Mouse (Mus musculus): ENCODE data around the gene Iqcd. TPM values are rescaled to one million over a fixed set of nuclear protein-coding genes. Genes with fewer than 3 reads are reported as not detected.

Iqcd gene
- 1.2 TPM for total RNA-seq (2023)

DNA sequence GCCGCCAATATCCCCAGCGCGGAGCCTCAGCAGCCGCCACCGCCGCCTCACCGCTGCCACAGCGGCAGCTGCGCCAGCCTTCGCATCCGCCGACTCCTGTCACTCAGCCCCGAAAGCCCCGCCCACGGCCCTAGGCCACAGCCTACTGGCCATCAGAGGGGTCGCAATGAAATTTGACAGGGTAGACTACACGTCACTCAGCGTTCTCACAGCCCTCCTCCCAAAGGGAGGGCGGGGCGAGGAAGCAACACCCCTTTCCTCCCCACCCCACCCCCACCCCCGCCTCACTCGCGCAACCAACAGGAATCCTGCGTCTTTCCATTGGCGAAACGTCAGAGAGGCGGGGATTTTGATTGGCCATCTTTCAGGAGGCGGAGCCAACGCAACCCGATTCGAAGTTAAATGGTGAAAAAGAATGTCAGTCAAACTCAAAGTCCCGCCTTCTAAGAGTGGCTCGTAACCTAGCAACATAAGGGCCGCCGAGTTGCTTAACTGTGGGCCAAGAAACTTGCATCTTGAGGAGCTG lies at the start of gene Iqcd, which contains the start of gene Tpcn1:
Iqcd (plus strand) TSS at position 448 of the 526 bp plus-strand sequence.
Tpcn1 (minus strand) TSS at position 105 of the 526 bp plus-strand sequence.

DNA sequence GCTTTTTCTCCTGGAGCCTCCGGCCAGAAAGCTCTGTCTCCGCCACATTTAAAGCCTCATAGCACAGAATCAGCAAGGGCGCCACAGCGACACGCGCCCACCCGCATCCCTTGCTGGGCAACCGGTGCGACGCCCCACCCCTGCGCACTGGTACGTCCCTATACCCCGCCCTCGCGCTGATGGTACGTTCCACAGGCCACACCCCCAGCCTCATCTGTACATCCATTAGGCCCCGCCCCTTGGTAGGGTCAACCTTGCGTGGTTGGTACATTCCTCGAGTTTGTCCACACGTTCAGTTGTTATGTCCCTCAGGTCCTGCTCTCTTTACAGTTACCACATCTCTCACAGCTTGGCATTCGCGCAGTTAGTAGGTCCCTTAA lies 23.6 kb downstream of the Iqcd start, which contains the start of the genes Rita1 and Ddx54:
Rita1 (minus strand) TSS at position 148 of the 380 bp plus-strand sequence.
Ddx54 (plus strand) TSS at position 298 of the 380 bp plus-strand sequence.

DNA sequence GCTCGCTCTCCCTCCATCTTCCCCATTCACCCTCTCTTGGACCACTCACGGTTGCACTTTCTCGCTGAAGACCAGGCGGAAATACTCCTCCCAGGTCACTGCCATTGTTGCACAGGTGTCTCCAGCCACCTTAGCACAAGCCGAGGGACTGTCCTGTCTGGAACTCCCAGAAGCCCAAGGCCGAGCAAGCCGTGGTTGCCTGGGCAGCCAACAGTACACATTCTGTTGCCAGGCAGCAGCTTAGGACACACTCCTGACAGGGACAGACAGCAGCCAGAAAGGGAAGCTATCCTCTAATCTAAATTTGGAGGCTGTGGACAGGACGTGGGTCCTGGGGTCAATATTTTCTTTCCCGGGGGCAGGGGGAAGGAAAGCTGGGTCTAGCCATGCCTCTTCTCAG lies 45.3 kb downstream of the Iqcd start, which contains the start of gene Cfap73:
Cfap73 (minus strand) TSS at position 105 of the 400 bp plus-strand sequence.

DNA sequence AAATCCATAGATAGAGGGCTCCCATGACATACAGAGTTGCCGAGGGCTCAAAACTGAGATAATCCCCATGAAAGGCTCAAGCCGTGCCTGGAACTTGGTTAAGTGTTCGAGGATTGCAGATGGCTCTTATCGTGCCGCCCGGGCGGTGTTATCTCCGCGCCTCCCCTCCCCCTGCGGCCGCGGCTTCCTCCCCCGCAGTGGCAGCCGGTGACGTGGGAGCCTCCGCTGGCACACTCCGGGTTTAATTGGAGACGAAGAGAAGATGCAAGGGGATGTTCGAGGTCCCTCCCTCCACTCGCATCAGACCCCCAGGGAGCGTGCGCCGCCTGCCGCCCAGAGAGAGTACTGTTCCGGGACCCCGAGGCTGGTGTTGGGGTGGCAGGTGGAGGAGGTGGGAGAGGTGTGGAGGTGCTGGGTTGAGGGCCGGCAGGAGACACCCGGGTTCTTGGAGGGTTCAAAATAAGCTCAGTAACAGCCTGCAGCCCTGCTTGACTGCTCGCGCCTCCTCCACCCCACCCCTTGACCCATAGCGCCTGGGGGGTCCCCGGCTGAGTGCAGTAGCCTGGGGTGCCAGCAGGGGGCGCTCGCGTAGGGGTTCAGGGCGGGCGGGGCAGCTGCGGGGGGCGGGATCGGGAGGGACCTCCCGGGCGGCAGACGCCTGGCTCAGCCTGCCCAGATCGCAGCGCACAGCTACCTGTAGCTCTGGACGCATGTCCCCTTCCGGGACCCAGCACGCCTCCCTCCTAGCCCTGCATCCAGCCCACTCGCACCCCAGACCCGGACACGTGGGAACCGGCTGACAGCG lies 60.0 kb downstream of the Iqcd start, which contains the start of gene Rasal1:
Rasal1 (plus strand) TSS at position 244 of the 805 bp plus-strand sequence.

Other genes with a start within 250 kb of the Iqcd start
- not detected for gene Lhx5, start 157.3 kb upstream of the Iqcd start, total RNA-seq (2023)
- gene Sdsl, start 116.2 kb upstream of the Iqcd start, total RNA-seq (2023): not detected
- not detected for gene Sds, start 112.5 kb upstream of the Iqcd start, total RNA-seq (2023)
- gene Plbd2, start 85.4 kb upstream of the Iqcd start, total RNA-seq (2023): 18.9 TPM
- 6.1 TPM for gene Slc8b1, start 77.8 kb upstream of the Iqcd start, total RNA-seq (2023)
- 65.6 TPM for gene Tpcn1, start 343 bp upstream of the Iqcd start, total RNA-seq (2023)
- 5.7 TPM for gene Rita1, start 23.6 kb downstream of the Iqcd start, total RNA-seq (2023)
- 118 TPM for gene Ddx54, start 23.7 kb downstream of the Iqcd start, total RNA-seq (2023)
- not detected for gene Cfap73, start 45.2 kb downstream of the Iqcd start, total RNA-seq (2023)
- 34.9 TPM for gene Rasal1, start 59.8 kb downstream of the Iqcd start, total RNA-seq (2023)
- 261 TPM for gene Dtx1, start 122.9 kb downstream of the Iqcd start, total RNA-seq (2023)
- 9.4 TPM for gene Oas2, start 160.8 kb downstream of the Iqcd start, total RNA-seq (2023)
- gene Oas3, start 188.6 kb downstream of the Iqcd start, total RNA-seq (2023): 5.1 TPM
- not detected for gene Oas1e, start 206.5 kb downstream of the Iqcd start, total RNA-seq (2023)
- gene Oas1c, start 223.5 kb downstream of the Iqcd start, total RNA-seq (2023): 12.6 TPM